Mouse (Mus musculus): ENCODE results near the gene Nucb2.

The Nucb2 gene

DNA sequence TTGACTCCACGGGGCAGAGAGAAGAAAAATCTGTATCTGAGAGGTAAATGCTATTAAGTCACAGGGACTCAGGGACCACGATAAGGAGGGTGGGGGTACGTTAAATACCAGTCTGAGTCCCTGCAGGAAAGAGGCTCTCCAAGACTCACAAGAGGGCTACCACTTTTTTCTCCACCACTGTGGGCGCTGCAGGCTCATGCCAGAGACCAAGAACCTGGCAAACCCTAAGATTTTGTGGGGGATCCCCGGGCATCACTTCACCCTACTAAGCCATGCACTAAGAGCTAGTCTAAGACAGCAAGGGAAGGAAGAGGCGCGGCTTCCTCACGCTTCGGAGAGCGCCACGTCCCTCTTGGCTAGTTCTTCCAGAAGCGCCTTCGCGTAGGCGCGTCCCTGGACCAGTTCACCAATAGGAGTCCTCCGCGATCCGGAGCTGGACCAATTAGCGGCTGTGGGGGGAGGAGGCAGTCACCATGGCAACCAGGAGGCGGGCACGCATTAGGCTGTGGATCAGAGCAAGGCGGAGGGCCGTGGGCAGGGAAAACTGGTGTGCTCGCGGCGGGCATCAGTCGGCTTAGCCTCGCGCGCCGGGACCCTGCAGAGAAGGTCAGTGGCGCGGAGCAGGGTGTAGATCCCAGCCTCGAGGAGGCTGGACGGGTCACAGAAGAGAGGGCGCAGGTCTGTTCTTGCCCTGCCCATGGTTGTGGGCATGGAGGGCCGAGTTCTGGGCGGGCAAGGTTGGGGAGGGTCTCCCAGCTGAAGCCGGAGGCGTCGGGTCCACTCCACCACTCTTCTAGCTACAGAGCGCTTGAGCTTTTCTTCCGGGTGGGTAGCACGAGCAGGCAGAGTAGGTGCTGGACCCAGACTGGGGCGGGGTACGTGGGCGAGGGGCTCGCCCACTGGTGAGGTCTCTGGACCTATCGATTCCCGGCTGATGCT lies at the start of gene Nucb2:
Nucb2 (plus strand) TSS at position 491 of the 939 bp plus-strand sequence.
- DNase-seq (ENCODE audit: low read depth, low spot score) = peak; percentile 96

DNA sequence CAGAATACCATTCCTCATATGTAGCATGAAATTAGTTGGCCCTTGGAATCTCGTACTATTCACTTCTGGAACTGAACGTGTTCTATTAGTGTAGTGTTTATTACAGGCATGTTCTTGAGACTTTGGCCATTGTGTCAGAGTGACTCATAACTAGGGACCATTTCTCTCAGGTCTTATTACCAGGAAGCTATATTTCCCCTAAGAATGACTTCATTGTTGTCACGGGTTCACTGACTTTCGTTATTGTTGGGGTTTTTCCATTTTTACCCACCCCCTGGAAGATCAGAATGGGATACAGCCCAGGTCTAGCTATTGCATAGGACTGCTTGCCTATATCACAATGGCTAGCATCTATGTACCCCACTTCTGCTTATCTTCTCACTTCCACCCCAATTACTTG lies 47.2 kb upstream of the Nucb2 start:
- DNase-seq (ENCODE audit: low read depth, low spot score) = peak; percentile 59

DNA sequence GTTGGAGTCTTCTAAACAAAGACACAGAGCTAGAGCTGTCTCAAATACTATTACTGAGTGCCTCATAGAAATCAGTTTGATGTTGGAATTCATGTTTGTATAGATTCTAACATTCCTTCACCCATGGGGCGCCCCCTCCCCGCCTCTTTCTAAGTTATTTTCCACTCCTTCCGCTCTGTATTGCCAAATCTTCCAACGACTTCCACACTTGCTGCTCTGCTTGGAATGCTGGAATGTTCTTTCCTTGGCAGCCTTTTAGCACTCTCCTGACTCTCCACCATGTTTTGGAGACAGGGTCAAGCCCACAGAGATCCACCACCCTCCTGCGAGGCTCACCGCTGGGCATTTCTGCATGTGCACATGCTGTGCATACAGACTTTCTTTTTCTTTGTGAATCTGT lies 46.8 kb upstream of the Nucb2 start:
- DNase-seq (ENCODE audit: low read depth, low spot score) = peak; percentile 39

DNA sequence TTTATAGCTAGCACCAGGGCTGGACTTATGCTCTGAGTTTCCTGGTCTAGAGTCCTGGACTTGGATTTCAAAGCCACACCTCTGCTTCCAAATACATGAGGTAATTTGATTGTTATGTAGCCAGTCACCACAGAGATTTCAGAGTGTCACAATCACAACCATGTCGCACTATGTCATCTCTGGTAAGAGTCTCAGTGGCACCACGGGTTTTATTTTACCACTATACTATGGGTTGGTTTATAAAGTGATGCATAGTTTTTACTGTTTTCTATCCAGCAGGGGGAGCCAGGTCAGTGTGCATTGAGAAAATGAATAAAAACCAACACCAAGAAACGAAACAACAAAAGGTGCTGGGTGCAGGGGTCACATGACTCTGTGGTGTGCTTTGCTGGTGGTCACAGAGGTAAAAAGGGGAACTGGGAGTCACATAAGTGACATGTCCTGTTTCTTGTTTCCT lies 45.2 kb upstream of the Nucb2 start:
- DNase-seq (ENCODE audit: low read depth, low spot score) = peak; percentile 81

DNA sequence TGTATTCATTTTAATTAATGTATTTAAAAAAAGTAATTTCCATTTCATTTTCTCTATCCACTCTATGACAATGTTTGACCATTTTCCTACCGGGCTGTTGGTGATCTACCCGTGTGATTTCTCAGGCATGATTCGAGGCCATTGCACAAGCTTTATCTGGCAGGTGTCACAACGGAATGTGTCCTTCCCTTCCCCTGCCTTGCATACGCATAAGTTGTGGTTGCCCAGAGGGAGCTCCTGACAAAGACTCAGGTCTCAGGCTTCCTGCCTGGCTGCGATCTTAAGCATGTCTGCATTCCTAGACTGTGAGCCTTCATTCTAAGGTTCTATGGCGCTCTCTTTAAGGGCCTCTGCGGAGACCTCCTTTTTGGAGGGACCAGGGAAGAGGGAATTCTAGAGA lies 42.1 kb upstream of the Nucb2 start:
- DNase-seq (ENCODE audit: low read depth, low spot score) = peak; percentile 57

DNA sequence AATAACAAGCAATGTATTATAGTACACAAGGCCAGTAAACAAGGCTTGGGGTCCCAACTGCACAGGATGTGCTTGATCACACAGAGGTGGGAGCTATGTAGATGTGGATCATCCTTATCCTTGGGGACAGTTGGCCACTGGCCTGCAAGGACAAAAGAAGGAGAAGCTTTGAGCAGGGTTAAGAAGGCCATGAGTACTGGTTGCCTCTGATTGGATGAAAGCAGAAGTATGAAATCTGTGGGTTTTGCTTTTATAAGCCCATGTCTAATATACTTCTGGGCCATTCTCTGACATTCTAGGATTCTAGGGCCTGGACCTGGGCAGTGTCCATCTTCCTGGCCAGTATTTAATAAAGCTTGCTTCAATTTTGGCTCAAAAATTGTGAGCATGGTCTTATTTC lies 28.3 kb upstream of the Nucb2 start:
- no peak for DNase-seq (ENCODE audit: low read depth, low spot score)

DNA sequence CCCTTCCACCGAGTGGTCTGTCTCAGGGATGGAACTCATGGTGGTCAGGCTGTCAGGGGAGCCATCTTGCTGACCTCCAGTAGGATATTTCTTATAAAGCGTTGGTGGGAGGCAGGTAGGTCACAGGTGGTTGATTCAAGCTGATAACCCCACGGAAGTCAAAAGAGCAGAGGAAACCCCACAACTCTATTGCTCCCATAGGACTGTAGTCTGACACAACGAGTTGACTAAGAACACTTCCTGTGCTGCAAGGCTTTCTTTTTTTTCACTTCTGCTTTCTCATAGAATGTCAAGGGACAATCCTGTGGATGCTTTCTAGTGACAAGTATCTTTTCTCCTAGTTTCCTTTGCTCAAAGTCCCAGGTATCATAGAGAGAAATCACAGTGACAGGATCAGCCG lies 27.9 kb upstream of the Nucb2 start:
- no peak for DNase-seq (ENCODE audit: low read depth, low spot score)

DNA sequence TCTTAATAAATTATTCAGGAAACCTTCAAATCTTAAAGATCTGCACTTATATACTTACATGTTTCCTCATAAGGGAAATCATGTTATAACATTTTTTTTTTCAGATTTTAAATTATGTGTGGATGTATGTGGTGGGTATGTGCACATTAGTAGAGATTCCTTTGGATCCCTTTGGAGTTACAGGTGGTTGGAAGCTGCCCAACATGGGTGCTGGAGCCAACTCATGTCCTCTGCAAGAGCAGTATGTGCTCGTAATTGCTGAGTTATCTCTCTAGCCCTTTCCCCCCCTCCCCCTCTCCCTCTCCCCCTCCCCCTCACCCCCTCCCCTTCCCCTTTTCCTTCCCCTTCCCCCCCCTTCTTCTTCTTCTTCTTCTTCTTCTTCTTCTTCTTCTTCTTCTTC lies 21.1 kb upstream of the Nucb2 start:
- no peak for DNase-seq (ENCODE audit: low read depth, low spot score)

DNA sequence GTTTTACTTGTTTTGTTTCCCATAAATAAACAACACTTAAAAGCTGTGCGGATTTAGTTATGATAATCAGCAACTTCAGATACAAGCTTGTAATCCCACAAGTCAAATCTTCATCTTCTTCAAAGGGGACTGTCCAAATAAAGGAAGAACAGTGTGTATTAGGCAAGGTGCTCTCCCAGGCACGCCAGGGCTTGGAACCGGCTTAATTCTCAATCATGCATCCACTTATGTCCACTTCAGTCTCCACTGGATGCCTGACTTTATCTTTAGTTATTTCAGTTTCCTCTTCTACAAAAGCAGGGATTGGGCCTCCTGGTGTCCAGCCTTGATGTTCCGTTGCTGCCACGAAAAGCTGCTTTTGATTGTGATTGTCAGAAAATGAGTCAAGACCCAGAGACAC lies 20.4 kb upstream of the Nucb2 start:
- DNase-seq (ENCODE audit: low read depth, low spot score) = no peak

DNA sequence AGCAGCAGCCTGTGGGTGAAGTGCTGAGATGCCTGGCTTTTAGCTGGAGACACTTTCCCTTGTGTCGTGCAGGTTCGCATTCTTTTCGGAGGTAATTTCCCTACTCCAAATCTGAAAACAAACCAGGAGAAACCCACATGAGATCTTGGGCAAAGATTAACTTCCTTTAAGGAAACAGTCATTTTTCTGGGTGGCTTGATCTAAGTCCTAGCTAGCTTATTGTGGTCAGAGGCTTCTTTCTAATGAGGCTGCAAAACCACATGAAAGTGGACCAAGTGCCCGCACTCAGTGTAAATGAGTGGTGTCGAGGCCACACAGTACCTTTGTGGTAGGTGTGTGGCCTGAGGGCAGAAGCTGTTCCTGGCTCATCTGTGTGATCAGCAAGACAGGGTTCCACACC lies 20.0 kb upstream of the Nucb2 start:
- no peak for DNase-seq (ENCODE audit: low read depth, low spot score)

DNA sequence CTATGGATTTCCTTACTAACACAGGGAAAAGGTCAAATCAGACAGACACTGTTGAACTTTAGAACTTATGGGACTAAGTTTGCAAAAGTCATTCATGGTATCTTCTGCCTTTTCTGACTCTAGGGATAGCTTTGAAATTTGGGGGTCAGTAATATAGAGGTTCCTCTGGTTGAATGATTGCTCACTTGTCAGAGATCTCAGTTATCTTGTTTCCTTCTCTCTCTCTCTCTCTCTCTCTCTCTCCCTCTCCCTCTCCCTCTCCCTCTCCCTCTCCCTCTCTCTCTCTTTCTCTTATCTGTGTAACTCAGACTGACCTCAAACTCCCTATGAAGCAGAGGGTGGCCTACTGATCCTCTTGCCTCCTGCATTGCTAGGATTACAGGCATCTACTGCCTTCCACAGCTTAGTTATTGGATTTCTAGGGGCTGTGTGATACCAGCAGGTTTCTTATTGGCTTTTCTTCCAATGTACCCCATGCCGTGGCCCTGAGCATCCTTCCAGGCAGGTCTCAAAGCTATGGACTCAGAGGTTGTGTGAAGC lies 19.0 kb upstream of the Nucb2 start:
- no peak for DNase-seq (ENCODE audit: low read depth, low spot score)

DNA sequence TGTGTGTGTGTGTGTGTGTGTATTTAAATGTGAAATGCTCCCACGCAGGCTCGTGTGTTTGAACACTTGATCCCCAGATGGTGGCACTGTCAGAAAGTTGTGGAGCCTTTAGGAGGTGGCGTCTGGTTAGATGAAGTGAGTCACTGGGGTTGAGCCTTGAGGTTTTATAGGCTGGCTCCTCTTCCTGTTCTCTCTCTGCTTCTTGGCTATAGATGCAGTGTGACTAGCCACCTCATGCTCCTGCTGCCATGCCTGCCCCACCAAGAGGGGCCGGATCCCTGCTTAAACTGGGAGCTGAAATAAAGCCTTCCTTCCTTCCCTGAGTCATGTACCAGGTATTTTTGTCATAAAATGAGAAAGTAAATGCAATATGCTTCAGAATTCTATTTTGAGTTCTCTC lies 13.1 kb upstream of the Nucb2 start:
- DNase-seq (ENCODE audit: low read depth, low spot score) = peak; percentile 80

DNA sequence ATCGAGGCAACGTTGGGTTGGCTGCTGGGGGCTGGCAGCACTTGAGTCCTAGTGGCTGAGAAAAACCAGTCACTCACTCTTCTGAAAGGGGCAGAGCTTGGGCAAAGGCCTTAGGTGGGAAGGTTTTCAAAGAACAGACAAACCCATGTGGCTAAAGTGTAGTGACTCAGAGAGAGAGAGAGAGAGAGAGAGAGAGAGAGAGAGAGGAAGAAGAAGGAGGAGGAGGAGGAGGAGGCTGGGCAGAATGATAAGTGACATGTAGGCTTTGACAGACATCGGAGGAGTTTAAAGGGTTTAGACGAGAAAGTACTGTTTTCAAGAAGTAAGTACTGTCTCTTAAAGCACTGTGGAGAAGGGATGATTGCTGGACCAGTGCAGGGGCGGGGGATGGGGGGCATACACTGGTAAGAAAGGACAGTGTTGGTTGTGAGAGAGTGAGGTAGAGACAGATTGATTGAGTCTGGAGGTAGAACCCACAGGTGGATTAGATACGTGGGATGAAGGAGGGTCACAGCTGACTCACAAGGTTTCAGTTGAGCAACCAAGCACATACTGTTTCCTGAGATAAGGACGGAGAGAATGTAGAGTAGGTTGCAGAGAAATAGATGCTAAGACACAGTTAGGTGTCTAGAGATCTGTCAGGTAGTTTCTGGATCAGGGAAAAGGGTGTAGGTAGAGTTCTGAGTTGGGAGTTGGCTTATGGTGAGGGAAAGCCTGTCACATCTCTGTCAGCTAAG lies 10.7 kb upstream of the Nucb2 start:
- DNase-seq (ENCODE audit: low read depth, low spot score) = no peak

DNA sequence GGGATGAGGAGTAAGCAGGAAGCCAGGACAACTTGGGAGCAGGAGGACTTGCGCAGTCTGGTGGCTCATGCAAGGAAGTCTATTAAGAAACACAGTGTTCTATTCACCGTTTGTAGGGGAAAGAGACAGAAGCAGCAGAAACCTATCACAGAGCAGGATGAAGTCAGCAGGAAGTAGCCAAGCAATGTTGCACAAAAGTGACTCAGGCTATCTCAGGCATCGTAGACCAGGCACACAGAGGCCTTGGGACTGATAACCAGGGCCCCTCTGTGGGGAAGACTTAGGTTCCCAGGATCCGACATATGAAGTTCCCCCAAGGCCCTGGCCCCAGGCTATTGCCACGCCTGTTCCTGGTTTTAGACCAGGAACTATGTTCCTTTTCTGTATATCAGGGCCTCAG lies 9.6 kb upstream of the Nucb2 start:
- DNase-seq (ENCODE audit: low read depth, low spot score) = no peak

DNA sequence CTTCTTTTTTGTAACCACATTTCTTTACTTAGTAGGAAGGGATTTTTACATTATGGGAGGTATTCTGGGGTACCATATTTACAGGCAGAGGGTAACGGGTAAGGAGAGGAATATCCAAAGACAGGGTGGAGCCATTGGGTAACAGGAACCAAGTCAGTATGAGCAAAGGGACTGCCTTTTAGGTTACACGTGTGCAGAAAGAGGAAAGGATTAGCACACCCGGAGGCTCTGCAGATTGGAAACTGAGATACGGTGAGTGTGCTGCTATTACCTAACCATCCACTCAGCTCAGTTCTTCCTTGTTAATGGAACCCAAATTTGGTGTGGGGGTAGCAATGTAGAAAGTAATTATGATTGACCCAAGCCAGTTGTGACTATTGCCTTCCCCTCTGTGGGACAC lies 7.4 kb upstream of the Nucb2 start:
- DNase-seq (ENCODE audit: low read depth, low spot score) = no peak

DNA sequence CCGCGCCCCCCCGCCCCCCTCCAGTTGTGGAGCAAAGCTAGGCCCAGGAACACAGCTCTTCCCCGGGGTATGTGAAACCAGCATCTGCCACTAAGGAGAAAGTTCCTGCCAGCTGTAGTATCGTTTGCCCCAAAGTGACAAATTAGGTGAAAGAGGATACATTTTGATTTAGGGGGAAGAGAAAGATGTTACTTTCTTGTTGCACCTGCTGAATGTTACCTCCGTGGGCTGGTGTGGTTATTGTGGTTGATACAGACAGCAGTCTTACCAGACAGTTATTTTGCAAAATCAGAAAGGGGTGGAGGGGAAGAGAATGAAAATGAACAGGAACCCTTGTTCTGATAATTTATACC lies 625 bp downstream of the Nucb2 start:
- DNase-seq (ENCODE audit: low read depth, low spot score) = no peak

DNA sequence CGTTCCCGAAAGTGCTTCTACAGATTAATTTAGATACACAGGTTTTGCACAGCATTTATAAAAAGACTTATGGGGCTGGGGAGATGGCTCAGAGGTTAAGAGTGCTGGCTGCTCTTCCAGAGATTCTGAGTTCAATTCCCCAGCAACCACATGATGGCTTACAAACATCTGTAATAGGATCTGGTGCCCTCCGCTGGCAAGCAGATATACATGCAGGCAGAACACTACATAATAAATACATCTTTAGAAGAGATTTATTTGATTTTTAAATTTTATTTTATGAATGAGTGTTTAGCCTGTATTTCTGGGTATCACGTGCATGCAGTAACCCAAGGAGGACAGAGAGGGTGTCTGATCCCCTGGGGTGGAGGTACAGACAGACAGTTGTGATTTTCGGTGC lies 9.9 kb downstream of the Nucb2 start:
- peak; percentile 36 for DNase-seq (ENCODE audit: low read depth, low spot score)

DNA sequence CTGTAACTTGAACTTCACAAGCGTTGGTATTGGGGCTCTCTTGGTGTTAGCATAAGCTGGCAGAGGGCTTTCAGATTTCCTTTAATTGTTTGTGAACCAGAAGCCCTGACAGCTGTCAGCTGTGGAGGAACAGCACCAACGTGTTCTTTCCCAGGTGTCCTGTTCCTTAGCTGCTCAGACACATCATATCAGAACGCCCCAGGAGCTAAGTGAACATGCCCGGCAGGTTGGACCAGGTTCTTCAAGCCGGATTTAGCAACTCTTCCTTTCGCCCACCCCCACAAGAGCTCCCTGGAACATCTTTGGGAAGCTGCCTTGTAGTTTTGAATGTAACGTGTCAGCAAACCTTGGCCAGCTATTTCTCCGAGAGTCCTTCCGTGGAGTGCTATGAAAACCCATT lies 10.4 kb downstream of the Nucb2 start:
- no peak for DNase-seq (ENCODE audit: low read depth, low spot score)

DNA sequence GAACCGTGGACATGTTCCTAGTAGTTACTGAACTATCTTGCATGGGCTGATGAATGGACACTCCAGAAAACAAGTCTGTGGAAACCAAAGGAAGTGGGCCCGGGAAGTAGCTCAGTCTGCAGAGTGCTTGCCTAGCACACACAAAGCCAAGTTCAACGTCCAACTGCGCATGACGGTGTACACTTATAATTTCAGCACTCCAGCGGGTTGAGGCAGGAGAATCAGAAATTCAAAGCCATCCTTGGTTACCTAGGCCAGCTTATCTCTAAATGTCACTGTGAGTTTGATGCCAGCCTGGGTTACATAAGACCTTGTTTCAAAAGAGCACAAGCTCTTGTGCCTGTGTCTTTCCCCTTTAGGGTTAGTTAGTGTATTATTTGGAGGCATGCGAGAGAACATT lies 10.9 kb downstream of the Nucb2 start:
- DNase-seq (ENCODE audit: low read depth, low spot score) = no peak

DNA sequence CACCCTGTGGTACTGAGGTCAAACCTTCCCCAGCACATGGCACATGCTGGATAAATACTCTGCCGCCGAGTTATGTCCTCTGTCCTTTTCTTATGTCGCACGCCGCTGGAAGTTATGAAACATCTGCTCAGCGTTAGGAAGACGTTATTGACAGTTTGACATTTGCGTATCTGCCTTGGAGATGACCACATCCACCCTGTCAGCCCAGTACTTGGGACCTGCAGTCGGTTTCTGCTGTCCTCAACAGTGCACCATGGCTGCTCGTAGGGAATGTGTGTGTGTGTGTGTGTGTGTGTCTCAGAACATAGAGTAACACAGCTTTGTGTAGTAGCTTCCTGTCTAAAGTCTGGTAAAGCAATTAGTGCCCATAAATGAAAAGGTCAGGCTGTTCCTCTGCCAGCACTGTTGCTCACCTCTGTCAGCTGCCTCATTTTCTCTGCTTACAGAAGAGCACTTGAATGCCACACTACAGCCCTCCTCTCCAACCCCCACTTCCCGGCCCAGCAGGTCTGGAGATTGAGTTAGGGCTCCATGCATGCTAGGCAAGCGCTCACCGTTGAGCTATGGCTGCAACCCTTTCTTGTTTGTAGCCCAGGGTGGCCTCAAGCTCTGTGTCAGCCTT lies 11.5 kb downstream of the Nucb2 start:
- no peak for DNase-seq (ENCODE audit: low read depth, low spot score)

DNA sequence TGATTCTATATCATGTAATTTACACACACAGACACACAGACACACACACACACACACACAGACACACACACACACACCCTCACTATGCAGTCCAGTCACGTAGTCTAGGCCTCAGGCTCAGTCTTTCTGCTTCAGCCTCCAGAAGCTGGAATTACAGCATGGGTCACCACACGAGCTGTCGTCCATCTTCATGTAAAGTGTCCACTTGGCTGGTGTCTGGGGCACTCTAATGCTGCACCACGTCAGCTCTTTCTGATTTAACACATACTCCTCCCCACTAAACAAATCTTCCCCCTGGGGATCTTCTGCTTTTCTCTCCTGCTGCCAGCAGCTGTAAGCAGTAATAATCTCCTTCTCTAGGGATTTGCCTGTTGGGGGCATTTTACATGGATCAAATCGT lies 13.1 kb downstream of the Nucb2 start:
- DNase-seq (ENCODE audit: low read depth, low spot score) = no peak

DNA sequence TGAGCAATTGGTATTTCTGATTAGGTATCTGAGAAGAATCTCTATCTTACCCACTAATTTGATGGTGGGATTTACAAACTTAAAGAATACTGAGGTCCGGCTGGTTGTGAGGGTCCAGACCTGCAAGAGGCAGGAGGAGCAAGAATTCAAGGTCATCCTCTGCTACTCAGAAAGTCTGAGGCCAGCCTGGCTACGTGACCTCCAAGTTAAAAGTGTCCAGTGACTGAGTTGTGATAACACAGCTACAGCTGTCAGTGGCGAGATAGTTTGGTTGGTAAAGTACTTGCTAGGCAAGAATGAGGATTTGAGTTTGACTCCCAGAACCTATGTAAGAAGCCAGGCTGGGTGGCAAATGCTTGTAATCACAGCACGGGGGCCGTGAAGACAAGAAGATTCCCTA lies 14.0 kb downstream of the Nucb2 start:
- no peak for DNase-seq (ENCODE audit: low read depth, low spot score)
